Mouse (Mus musculus): ENCODE results near the gene Rnf215. TPM values are rescaled to one million over a fixed set of nuclear protein-coding genes. Genes with fewer than 3 reads are reported as not detected.

Gene Rnf215
- total and polyA plus RNA-seq, 3 experiments = 14.9 to 24.8 (median 24.3) TPM

- H3K4me3 ChIP-seq (replicated peaks in 1 of 3; ENCODE audit: low read depth in 2 of 3, low read length in 2 of 3, poor library complexity in 1 of 3) = no peak overlapping the region
- in situ Hi-C loops (cut with MboI; ENCODE audit: low pct_ligation_motif_present, low pct_unique_long_range_greater_than_20kb, low sequenced_read_pairs) = no loop called here
- H3K27ac ChIP-seq (ENCODE audit: insufficient read depth, low read depth) = no peak overlapping the region
- no peaks in the 10 kb centered on the region for H3K27me3 ChIP-seq (replicated peaks)
- TF ChIP-seq JUND (conservative IDR thresholded peaks at IDR 0.05; ENCODE audit: low read depth, low read length) = no peak
- no peak for TF ChIP-seq MAZ (IDR thresholded peaks at IDR 0.05; ENCODE audit: low read depth, low read length)
- no peak for TF ChIP-seq CHD2 (IDR thresholded peaks at IDR 0.05; ENCODE audit: low read length)
- no peak for TF ChIP-seq NELFE (IDR thresholded peaks at IDR 0.05; ENCODE audit: low read depth, low read length)
- no peak for TF ChIP-seq JUN (IDR thresholded peaks at IDR 0.05; ENCODE audit: insufficient read depth, low read depth, low read length)
- TF ChIP-seq NRF1 (IDR thresholded peaks at IDR 0.05; ENCODE audit: low read depth, low read length) = no peak
- TF ChIP-seq USF2 (conservative IDR thresholded peaks at IDR 0.05; ENCODE audit: low read depth, low read length) = no peak
- TF ChIP-seq E2F4 (IDR thresholded peaks at IDR 0.05; ENCODE audit: insufficient replicate concordance, low read depth, low read length) = no peak
- no peak for TF ChIP-seq UBTF (IDR thresholded peaks at IDR 0.05; ENCODE audit: low read depth, low read length)
- TF ChIP-seq MXI1 (IDR thresholded peaks at IDR 0.05; ENCODE audit: low read depth, low read length) = no peak
- TF ChIP-seq RAD21 (IDR thresholded peaks at IDR 0.05; ENCODE audit: low read depth, low read length) = no peak
- TF ChIP-seq TBP (conservative IDR thresholded peaks at IDR 0.05; ENCODE audit: low read depth, low read length) = no peak
- TF ChIP-seq ZNF384 (IDR thresholded peaks at IDR 0.05; ENCODE audit: low read depth, low read length) = no peak
- TF ChIP-seq CTCF (conservative IDR thresholded peaks at IDR 0.05 in 1 of 2, IDR thresholded peaks at IDR 0.05 in 1 of 2; ENCODE audit: low read depth in 2 of 2, low read length in 2 of 2) = no peak
- TF ChIP-seq MAX (IDR thresholded peaks at IDR 0.05; ENCODE audit: low read length) = no peak
- TF ChIP-seq KAT2A (IDR thresholded peaks at IDR 0.05; ENCODE audit: insufficient replicate concordance, low read length) = no peak
- H3K36me3 ChIP-seq (replicated peaks in 1 of 2; ENCODE audit: control insufficient read depth in 1 of 2, insufficient read depth in 1 of 2, low read length in 1 of 2) = peaks cover 23 to 86% of the 10 kb centered on the region in 2 experiments
- no peak for DNase-seq (ENCODE audit: extremely low read depth)
- no peak overlapping the region for H3K9ac ChIP-seq (ENCODE audit: insufficient read depth, low read depth)
- no peaks in the 10 kb centered on the region for H3K9me3 ChIP-seq (replicated peaks; ENCODE audit: low read length)
- H3K4me2 ChIP-seq (ENCODE audit: insufficient read depth, low read depth, poor library complexity, severe bottlenecking) = no peak overlapping the region
- no peaks in the 10 kb centered on the region for H3K79me2 ChIP-seq (replicated peaks; ENCODE audit: control insufficient read depth, extremely low read depth, insufficient read depth, poor library complexity, severe bottlenecking)
- peaks cover 0 to 10% of the 10 kb centered on the region in 2 experiments; a peak in 3 of 4 replicates for H3K4me1 ChIP-seq (ENCODE audit: control insufficient read depth in 1 of 2, insufficient read depth in 2 of 2)
- dilution Hi-C loops (cut with MboI; ENCODE audit: extremely low pct_ligation_motif_present, extremely low pct_unique_long_range_greater_than_20kb, low sequenced_read_pairs) = no loop called here
These were observed 18.4 kb upstream of the Rnf215 start for GRCm38 (mm10) chr11:4116458-4117141.

- H3K4me1 ChIP-seq (ENCODE audit: control insufficient read depth in 1 of 2, insufficient read depth in 2 of 2) = peaks cover 5 to 17% of the 10 kb centered on the region in 2 experiments
- H3K4me3 ChIP-seq (replicated peaks in 1 of 3; ENCODE audit: low read depth in 2 of 3, low read length in 2 of 3, poor library complexity in 1 of 3) = no peak overlapping the region
- no peaks in the 10 kb centered on the region for H3K9me3 ChIP-seq (replicated peaks; ENCODE audit: low read length)
- no peak overlapping the region for H3K9ac ChIP-seq (ENCODE audit: insufficient read depth, low read depth)
- H3K4me2 ChIP-seq (ENCODE audit: insufficient read depth, low read depth, poor library complexity, severe bottlenecking) = no peak overlapping the region
- no peaks in the 10 kb centered on the region for H3K27me3 ChIP-seq (replicated peaks)
- dilution Hi-C loops (cut with MboI; ENCODE audit: extremely low pct_ligation_motif_present, extremely low pct_unique_long_range_greater_than_20kb, low sequenced_read_pairs) (no loop called here), in situ Hi-C loops (cut with MboI; ENCODE audit: low pct_ligation_motif_present, low pct_unique_long_range_greater_than_20kb, low sequenced_read_pairs) (no loop called here)
- DNase-seq (ENCODE audit: extremely low read depth) = no peak
- TF ChIP-seq KAT2A (IDR thresholded peaks at IDR 0.05; ENCODE audit: insufficient replicate concordance, low read length) (no peak), MAZ (IDR thresholded peaks at IDR 0.05; ENCODE audit: low read depth, low read length) (no peak), MAFK (IDR thresholded peaks at IDR 0.05; ENCODE audit: insufficient replicate concordance, low read length) (no peak), IRF4 (IDR thresholded peaks at IDR 0.05; ENCODE audit: low read depth, low read length) (no peak), ETS1 (conservative IDR thresholded peaks at IDR 0.05; ENCODE audit: low read depth, low read length) (no peak), USF2 (conservative IDR thresholded peaks at IDR 0.05; ENCODE audit: low read depth, low read length) (no peak), GABPA (IDR thresholded peaks at IDR 0.05; ENCODE audit: insufficient replicate concordance, low read depth, low read length) (no peak), ZC3H11A (IDR thresholded peaks at IDR 0.05; ENCODE audit: low read depth, low read length) (no peak), JUN (IDR thresholded peaks at IDR 0.05; ENCODE audit: insufficient read depth, low read depth, low read length) (no peak), CHD2 (IDR thresholded peaks at IDR 0.05; ENCODE audit: low read length) (no peak), JUND (conservative IDR thresholded peaks at IDR 0.05; ENCODE audit: low read depth, low read length) (no peak), ZMIZ1 (IDR thresholded peaks at IDR 0.05; ENCODE audit: low read depth, low read length) (no peak), BHLHE40 (IDR thresholded peaks at IDR 0.05; ENCODE audit: low read depth, low read length) (no peak), MEF2A (IDR thresholded peaks at IDR 0.05; ENCODE audit: borderline replicate concordance, low read depth, low read length) (no peak), UBTF (IDR thresholded peaks at IDR 0.05; ENCODE audit: low read depth, low read length) (no peak), MYC (IDR thresholded peaks at IDR 0.05; ENCODE audit: low read depth, low read length) (no peak), PAX5 (IDR thresholded peaks at IDR 0.05; ENCODE audit: low read length) (no peak), USF1 (IDR thresholded peaks at IDR 0.05; ENCODE audit: low read depth, low read length) (no peak)
- peaks cover 18 to 79% of the 10 kb centered on the region in 2 experiments for H3K36me3 ChIP-seq (replicated peaks in 1 of 2; ENCODE audit: control insufficient read depth in 1 of 2, insufficient read depth in 1 of 2, low read length in 1 of 2)
- H3K27ac ChIP-seq (ENCODE audit: insufficient read depth, low read depth) = no peak overlapping the region
- no peaks in the 10 kb centered on the region for H3K79me2 ChIP-seq (replicated peaks; ENCODE audit: control insufficient read depth, extremely low read depth, insufficient read depth, poor library complexity, severe bottlenecking)
These were observed 17.5 kb upstream of the Rnf215 start for GRCm38 (mm10) chr11:4117372-4118071.
